Mouse (Mus musculus) E14TG2a.4 (cell line): ENCODE results near the gene Tsc22d4.

Source experiments
- CTCF ChIP-seq: conservative IDR thresholded peaks from 2 replicates; pipeline ENCODE4 v1.5.1; 2014; ENCODE audit warnings: low read length
- POU5F1 ChIP-seq: IDR thresholded peaks from 2 replicates; pipeline ENCODE4 v1.6.1; 2014; ENCODE audit warnings: low read length, borderline replicate concordance

GRCm38 (mm10) chr5:137713454-137713853 lies 32.1 kb upstream of the Tsc22d4 start:
- TF ChIP-seq CTCF (no peak), POU5F1 (no peak)
